Mouse (Mus musculus) E14TG2a.4 (cell line): ENCODE results near the gene Klhdc1.

ENCODE experiments used
- CTCF ChIP-seq: conservative IDR thresholded peaks from 2 replicates; pipeline ENCODE4 v1.5.1; 2014; ENCODE audit warnings: low read length
- NANOG ChIP-seq: IDR thresholded peaks from 2 replicates; pipeline ENCODE4 v1.6.1; 2014; ENCODE audit warnings: borderline replicate concordance, low read length, mixed read lengths
- POU5F1 ChIP-seq: IDR thresholded peaks from 2 replicates; pipeline ENCODE4 v1.6.1; 2014; ENCODE audit warnings: low read length, borderline replicate concordance

GRCm38 (mm10) chr12:69250756-69251155, 9.8 kb downstream of the Klhdc1 start:
- TF ChIP-seq CTCF (no peak), POU5F1 (no peak), NANOG (no peak)
